Mouse (Mus musculus): ENCODE measurements at regions not wholly inside any gene's neighbourhood (a gene's known extent, or its start where the extent isn't known, plus 50 kb on each side); places are given as distances from the start of the nearest gene placed in this dataset.

GRCm38 (mm10) chr3:33907061-33907460, 63.0 kb upstream of the Ccdc39 start:
- TF ChIP-seq CTCF (IDR thresholded peaks at IDR 0.05) (no peak), POLR2A (IDR thresholded peaks at IDR 0.05; ENCODE audit: insufficient read depth, low read depth, low read length) (no peak), EP300 (IDR thresholded peaks at IDR 0.05; ENCODE audit: insufficient read depth, low read depth, low read length) (no peak)
